Mouse (Mus musculus) retina, postnatal 1 day (tissue): ENCODE results near the gene Phf23.

Source experiments
- DNase-seq: peaks from one replicate; pipeline ENCODE4 v3.0.0-alpha.2; 2012

Phf23 gene

DNA sequence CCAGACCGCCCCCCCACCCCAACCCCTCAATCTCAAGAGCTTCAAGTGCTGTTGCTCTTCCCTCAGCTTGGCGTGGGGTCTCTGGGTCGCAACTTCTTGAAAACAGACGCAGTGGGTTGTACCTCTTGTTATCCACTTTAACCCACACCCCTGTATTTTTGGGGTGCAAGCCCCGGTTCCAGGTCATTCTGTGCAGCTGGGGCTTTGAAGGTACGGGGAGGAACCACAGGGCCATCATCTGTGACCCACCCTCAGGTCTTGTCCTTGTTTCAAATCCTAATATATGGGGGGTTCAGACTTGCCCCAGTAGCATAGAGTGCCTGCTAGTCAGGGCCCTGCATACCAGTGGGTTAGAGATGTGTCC, 28.6 kb downstream of the Phf23 start:
- DNase-seq = no peak

GRCm38 (mm10) chr11:70026689-70027088, 31.1 kb downstream of the Phf23 start:
- peak; percentile 82 for DNase-seq

GRCm38 (mm10) chr11:70027397-70027796, 31.8 kb downstream of the Phf23 start:
- DNase-seq = peak; percentile 43

- DNase-seq = no peak
Measured at GRCm38 (mm10) chr11:70028401-70029129, 33.0 kb downstream of the Phf23 start.

GRCm38 (mm10) chr11:70029130-70029801, 33.7 kb downstream of the Phf23 start:
- DNase-seq = peak; percentile 97

GRCm38 (mm10) chr11:70029829-70030550, 34.4 kb downstream of the Phf23 start:
- no peak for DNase-seq

- no peak for DNase-seq
Measured at GRCm38 (mm10) chr11:70030651-70031320, 35.2 kb downstream of the Phf23 start.

GRCm38 (mm10) chr11:70031321-70031670, 35.7 kb downstream of the Phf23 start:
- no peak for DNase-seq

- DNase-seq = no peak
Measured at GRCm38 (mm10) chr11:70038174-70038573, 42.6 kb downstream of the Phf23 start.

- no peak for DNase-seq
Measured at GRCm38 (mm10) chr11:70039631-70040030, 44.1 kb downstream of the Phf23 start.

GRCm38 (mm10) chr11:70040184-70040583, 44.6 kb downstream of the Phf23 start:
- DNase-seq = no peak

GRCm38 (mm10) chr11:70042309-70043085, 46.9 kb downstream of the Phf23 start:
- no peak for DNase-seq

DNA sequence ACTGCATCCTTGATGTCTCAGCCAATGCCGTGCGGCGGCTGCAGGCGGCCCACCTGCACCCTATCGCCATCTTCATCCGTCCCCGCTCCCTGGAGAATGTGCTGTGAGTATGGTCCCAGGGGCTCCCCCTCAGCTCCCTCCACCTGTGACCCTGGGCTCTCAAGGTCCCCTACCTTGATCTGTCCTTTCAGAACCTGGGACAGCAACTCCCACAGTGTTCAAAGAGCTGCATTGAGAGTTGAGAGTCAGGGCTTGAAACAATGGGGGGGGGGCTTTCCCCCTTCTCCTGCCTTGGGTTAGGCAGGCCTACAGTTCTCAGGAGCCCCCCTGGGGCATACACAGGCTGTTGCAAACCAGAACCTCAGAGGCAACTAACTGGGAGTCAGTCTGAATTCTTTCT, 48.1 kb downstream of the Phf23 start:
- no peak for DNase-seq

DNA sequence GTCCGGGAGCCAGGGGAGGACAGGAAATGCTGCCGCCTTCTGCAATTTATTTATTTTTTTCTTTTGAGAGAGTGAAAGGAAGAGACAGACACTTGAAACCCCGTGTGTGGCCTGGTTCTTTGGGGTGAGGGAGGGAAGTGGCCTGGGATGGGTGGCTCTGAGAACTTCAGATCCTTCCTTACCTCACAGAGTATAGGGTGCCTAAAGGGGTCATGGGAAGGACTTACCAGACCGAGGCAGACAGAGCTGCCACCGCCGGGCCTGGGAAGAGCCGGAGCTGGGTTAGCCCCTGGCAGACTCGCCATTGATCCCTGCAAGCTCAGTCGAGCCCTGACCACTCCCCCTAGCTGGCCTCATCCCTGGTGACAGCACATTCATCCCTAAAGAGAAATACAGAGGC, 49.9 kb downstream of the Phf23 start:
- DNase-seq = peak; percentile 15

DNA sequence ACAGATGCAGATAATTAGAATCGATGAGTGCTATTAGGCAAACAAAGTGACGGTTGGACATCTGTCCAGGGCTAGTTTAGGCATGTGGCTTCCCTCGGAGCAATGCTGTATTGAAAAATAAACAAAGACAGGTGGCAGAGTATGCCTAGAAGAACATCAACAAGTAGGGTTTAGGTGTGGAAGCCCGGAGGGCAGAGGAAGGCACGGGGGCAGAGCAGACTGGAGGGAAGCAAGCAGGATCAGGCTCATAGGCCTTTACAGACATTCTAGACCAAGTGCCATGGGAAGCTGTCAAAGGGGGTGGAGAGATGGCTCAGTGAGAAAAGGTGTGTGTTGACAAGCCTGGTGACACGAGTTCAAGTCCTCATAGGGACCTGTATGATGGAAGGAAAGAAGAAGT, 53.8 kb downstream of the Phf23 start:
- no peak for DNase-seq
